Mouse (Mus musculus) embryonic facial prominence, embryonic 10.5 days (tissue): ENCODE data around the gene Gm17657. TPM values are rescaled to one million over a fixed set of nuclear protein-coding genes. Genes with fewer than 3 reads are reported as not detected.
"Not testable (repeated sequence)": the region's sequence is repeated elsewhere in the genome, so short reads cannot be mapped to it uniquely, and the experiment has no call there.

Experiments used
- DNase-seq: peaks from one replicate; pipeline ENCODE4 v3.0.0-alpha.2; 2017; ENCODE audit warnings: low spot score
- H3K27ac ChIP-seq: fragments of 300-500 bp; sonication (generic); replicated peaks from 2 replicates; pipeline ENCODE4 v1.5.1; 2016; ENCODE audit warnings: mild to moderate bottlenecking
- H3K27me3 ChIP-seq: fragments of 300-500 bp; sonication (generic); replicated peaks from 2 replicates; pipeline ENCODE4 v1.6.1; 2016; ENCODE audit warnings: low read depth, mild to moderate bottlenecking; ENCODE audit not compliant: poor library complexity, severe bottlenecking
- H3K36me3 ChIP-seq: fragments of 300-500 bp; sonication (generic); replicated peaks from 2 replicates; pipeline ENCODE4 v1.6.1; 2016; ENCODE audit warnings: mild to moderate bottlenecking, moderate library complexity
- H3K4me1 ChIP-seq: fragments of 300-500 bp; sonication (generic); 2 replicates; pipeline ENCODE4 v1.6.1; 2016
- H3K4me3 ChIP-seq: fragments of 300-500 bp; sonication (generic); 2 replicates; pipeline ENCODE4 v1.5.1; 2016; ENCODE audit warnings: mild to moderate bottlenecking, moderate library complexity
- H3K9me3 ChIP-seq: fragments of 300-500 bp; sonication (generic); 2 replicates; pipeline ENCODE4 v1.6.1; 2016; ENCODE audit warnings: mild to moderate bottlenecking
- WGBS: fragments of 180-500 bp; shearing (Covaris S2); methylation state at CpG from one replicate; pipeline ENCODE4 v1.1.7; 2016; 5-methylcytosine and 5-hydroxymethylcytosine counted together
- polyA plus RNA-seq: library from polyadenylated mRNA; unstranded; fragments of >200 nt; fragmentation: Nextera tagmentation; extraction: Ambion mirVana; gene quantifications from 2 replicates; pipeline ENCODE4 v1.2.1, GENCODE M21; 2016

Gm17657 gene
- polyA plus RNA-seq, 1 experiment from 2014 or later: not detected

GRCm38 (mm10) chr17:29513044-29513730, 36.3 kb downstream of the Gm17657 start:
- Histone ChIP-seq H3K27ac (peak overlapping the region; percentile 20; the same call in 1 of the 2 replicates), H3K27me3 (no peaks in the 10 kb centered on the region), H3K9me3 (no peaks in the 10 kb centered on the region), H3K36me3 (no peaks in the 10 kb centered on the region), H3K4me1 (peaks cover 17% of the 10 kb centered on the region), H3K4me3 (no peak overlapping the region)
- DNase-seq: peak; percentile 84
- WGBS: 27% methylated on average over 13 of the region's 13 CpGs

DNA sequence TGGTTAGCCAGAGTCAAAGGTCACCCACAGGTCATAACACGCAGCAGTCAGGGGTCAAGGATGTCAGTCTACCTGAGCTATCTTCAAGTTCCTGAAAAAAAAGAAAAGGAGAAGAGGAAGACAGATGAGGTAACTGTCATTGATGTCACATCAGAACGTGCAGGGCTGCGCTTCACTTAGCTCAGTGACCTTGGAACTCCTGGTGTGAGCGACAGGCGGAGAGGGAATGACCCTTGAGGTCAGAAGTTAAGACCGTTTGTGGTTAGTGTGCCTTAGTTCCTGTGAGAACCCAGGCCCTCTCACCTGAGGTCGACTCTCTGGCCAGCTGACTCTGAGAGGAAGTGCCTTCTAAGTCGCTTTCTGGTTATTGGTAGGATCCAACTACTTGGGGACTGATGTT, 38.7 kb downstream of the Gm17657 start:
- no peaks in the 10 kb centered on the region for H3K9me3 ChIP-seq
- 53% methylated on average over 8 of the region's 8 CpGs for WGBS

DNA sequence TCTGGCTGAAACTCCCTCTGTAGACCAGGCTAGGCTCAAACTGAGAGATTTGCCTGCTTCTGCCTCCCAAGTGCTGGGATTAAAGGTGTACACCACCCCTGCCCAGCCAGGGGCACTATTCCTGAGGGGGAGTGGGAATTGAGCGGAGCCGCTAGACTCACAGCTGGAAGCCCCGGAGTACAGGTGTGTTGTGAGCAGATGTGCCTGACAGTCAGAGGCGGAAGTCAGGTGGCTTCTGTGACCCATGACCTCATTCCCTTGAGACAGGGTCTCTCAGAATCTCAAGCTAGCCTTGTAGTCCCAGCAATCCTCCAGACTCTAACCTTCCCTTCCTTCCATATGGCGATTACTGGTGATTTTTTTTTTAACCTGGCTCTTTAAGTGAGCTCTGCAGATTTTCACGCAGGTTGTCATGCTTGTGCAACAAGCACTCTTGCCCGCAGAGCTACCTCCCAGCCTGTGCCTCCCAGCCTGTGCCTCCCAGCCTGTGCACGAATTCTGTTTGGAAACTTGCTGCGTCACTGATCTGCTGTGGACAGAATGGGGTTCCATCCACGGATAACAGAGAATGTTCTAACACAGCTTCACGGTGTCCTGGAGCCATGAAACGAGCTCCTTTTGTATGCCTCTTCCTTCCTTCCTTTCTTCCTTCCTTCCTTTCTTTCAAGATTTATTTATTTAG, 40.4 kb downstream of the Gm17657 start:
- 79% methylated on average over 12 of the region's 12 CpGs for WGBS
- Histone ChIP-seq H3K9me3 (no peaks in the 10 kb centered on the region), H3K4me1 (peaks cover 11% of the 10 kb centered on the region), H3K36me3 (no peaks in the 10 kb centered on the region), H3K4me3 (no peak overlapping the region), H3K27me3 (no peaks in the 10 kb centered on the region), H3K27ac (no peak overlapping the region)
- no peak for DNase-seq

More for the DNA sequence above, 38.7 kb downstream of the Gm17657 start:
- Histone ChIP-seq H3K36me3 (no peaks in the 10 kb centered on the region), H3K4me3 (no peak overlapping the region), H3K4me1 (peaks cover 17% of the 10 kb centered on the region), H3K27me3 (no peaks in the 10 kb centered on the region), H3K27ac (no peak overlapping the region)
- no peak for DNase-seq

DNA sequence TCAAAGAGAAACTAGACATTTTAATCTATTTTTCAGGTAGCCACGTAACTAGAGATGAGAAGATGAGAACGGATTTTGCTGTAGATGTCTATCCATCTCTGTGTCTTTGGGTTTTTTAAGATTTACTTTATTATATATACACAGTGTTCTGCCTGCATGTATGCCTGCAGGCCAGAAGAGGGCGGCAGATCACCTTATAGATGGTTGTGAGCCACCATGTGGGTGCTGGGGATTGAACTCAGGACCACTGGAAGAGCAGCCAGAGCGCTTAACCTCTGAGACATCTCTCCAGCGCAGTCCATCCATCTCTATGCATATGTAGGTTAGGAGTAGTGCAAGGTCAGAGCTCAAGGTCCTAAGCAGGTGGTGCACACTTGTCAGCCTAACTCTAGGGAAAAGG, 45.7 kb downstream of the Gm17657 start:
- peaks cover 9% of the 10 kb centered on the region for H3K27me3 ChIP-seq
- H3K27ac ChIP-seq: no peak overlapping the region
- no peaks in the 10 kb centered on the region for H3K36me3 ChIP-seq
- peaks cover 9% of the 10 kb centered on the region; the same call in 1 of the 2 replicates for H3K4me1 ChIP-seq
- H3K9me3 ChIP-seq: no peaks in the 10 kb centered on the region
- 80% methylated on average over 5 of the region's 5 CpGs for WGBS
- H3K4me3 ChIP-seq: no peak overlapping the region
- no peak for DNase-seq

- no peak for DNase-seq
- H3K27ac ChIP-seq: no peak overlapping the region; the same call in 1 of the 2 replicates
- 18% methylated on average over 32 of the region's 32 CpGs for WGBS
- H3K4me3 ChIP-seq: peak overlapping the region; percentile 25; the same call in 1 of the 2 replicates
- peaks cover 9% of the 10 kb centered on the region; the same call in 1 of the 2 replicates for H3K4me1 ChIP-seq
- no peaks in the 10 kb centered on the region for H3K9me3 ChIP-seq
- H3K27me3 ChIP-seq: peaks cover 9% of the 10 kb centered on the region
- H3K36me3 ChIP-seq: no peaks in the 10 kb centered on the region
Observed at GRCm38 (mm10) chr17:29502669-29503665, 46.5 kb downstream of the Gm17657 start.

DNA sequence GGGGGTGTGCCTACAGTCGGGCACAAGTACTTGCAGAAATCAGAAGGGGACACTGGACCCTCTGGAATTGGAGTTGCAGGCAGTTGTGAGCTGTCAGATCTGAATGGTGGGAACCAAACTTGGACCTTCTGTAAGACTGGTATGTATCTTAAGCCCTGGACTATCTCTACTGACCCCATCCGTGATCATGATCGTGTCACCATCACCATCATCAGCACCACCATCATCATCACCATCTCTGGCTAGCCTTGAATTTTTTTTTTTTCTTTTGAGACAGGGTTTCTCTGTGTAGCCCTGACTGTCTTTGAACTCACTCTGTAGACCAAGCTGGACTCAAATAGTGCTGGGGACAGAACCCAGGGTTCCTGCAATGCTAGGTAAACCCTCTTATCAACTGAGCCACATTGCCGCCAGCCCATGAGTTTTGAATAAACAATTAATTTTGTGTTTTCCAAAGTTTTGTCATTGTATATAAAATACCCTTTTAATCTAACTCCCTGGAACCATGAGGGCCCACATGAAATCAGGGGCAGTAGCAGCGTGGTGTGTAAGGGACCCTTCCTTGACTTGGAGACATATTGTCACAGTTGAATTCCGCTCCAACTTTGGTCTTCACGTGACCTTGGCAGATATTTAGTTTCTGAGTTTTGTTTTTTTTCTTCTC, 47.3 kb downstream of the Gm17657 start:
- Histone ChIP-seq H3K4me1 (peaks cover 9% of the 10 kb centered on the region; the same call in 1 of the 2 replicates), H3K27me3 (peaks cover 9% of the 10 kb centered on the region), H3K36me3 (0 out of 2 replicates have a peak, but pooled peaks cover under 1% of the 10 kb centered on the region), H3K4me3 (no peak overlapping the region), H3K27ac (no peak overlapping the region; the same call in 1 of the 2 replicates), H3K9me3 (no peaks in the 10 kb centered on the region)
- no peak for DNase-seq
- 74% methylated on average over 7 of the region's 7 CpGs for WGBS

DNA sequence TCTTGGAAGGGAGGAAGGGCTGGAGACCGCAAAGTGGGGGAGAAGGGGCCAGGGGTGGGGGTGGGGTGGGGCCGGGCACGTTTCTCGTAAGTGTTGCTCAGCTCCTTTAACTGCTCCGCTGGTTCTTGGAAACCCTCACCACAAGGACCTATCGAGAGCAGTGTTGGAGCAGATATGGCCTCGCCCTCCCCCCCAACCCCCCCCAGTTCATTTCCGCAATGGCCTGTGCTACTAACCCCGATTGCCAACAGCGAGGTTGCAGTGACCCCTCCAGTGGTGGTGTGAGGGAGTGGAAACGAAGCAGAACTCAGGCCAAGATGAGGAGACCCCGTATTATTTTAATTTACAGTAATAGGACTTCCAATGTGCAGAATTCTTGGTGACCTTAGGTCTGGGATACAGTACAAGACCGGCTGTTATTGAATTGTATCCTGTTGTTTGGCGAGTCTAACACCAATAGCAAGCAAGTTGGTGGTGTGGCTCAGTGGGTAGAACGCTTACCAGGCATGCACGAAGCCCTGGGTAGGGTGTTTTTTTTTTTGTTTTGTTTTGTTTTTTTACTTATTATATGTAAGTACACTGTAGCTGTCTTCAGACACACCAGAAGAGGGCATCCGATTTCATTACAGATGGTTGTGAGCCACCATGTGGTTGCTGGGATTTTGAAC, 48.5 kb downstream of the Gm17657 start:
- DNase-seq: no peak
- 76% methylated on average over 17 of the region's 17 CpGs for WGBS
- Histone ChIP-seq H3K4me3 (no peak overlapping the region), H3K27ac (no peak overlapping the region), H3K27me3 (peaks cover 9% of the 10 kb centered on the region), H3K36me3 (peaks cover 12% of the 10 kb centered on the region), H3K4me1 (peaks cover 9% of the 10 kb centered on the region; the same call in 1 of the 2 replicates), H3K9me3 (no peaks in the 10 kb centered on the region)

DNA sequence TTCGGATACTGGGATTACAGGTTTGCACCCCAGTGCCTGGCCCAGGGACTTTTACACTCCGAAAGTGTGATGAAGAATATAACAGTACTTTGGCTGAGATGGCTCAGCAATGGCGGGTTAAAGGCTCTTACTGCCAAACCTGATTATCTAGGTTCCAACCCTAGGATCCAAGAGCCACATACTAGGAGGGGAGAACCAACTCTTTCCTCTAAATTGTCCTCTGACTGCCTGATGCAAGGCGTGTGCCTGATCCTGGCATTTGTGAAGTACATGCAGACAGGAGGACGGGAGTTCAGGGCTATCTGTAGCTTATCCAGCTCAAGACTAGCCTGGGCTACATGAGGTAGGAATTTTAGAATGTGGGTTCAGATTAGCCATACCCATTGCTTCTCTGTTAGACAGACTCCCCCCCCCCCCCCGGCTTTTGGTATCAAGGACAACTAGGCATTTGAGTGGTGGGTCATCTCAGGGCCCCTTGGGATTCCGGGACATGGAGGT, 49.1 kb downstream of the Gm17657 start:
- Histone ChIP-seq H3K4me3 (no peak overlapping the region), H3K27me3 (peaks cover 9% of the 10 kb centered on the region), H3K9me3 (no peaks in the 10 kb centered on the region), H3K27ac (no peak overlapping the region; the same call in 1 of the 2 replicates), H3K4me1 (peaks cover 9% of the 10 kb centered on the region; the same call in 1 of the 2 replicates), H3K36me3 (peaks cover 12% of the 10 kb centered on the region)
- WGBS: 76% methylated on average over 7 of the region's 7 CpGs
- no peak for DNase-seq

DNA sequence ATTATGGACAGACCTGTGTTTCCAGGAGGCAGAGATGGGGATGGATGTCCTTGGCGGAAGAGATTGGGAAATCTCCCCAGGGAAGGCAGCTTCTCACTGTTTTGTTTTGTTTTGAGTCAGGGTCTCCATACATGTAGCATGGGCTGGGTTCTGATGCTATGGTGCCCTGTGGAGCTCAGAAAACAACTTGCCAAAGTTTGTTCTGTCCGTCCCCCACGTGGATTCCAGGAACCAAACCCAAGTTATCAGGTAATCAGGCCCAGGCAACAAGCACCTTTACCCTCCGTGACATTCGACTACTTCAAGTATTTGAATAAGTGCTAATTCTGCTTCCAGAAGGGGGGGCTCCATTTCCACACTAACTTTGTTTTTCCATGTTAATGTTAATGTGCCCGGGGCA, 49.9 kb downstream of the Gm17657 start:
- DNase-seq: no peak
- H3K4me1 ChIP-seq: peaks cover 14% of the 10 kb centered on the region
- H3K27ac ChIP-seq: peak overlapping the region; percentile 51; the same call in 1 of the 2 replicates
- peaks cover 19% of the 10 kb centered on the region for H3K36me3 ChIP-seq
- no peaks in the 10 kb centered on the region for H3K9me3 ChIP-seq
- peaks cover 9% of the 10 kb centered on the region for H3K27me3 ChIP-seq
- 75% methylated on average over 6 of the region's 6 CpGs for WGBS
- no peak overlapping the region for H3K4me3 ChIP-seq

DNA sequence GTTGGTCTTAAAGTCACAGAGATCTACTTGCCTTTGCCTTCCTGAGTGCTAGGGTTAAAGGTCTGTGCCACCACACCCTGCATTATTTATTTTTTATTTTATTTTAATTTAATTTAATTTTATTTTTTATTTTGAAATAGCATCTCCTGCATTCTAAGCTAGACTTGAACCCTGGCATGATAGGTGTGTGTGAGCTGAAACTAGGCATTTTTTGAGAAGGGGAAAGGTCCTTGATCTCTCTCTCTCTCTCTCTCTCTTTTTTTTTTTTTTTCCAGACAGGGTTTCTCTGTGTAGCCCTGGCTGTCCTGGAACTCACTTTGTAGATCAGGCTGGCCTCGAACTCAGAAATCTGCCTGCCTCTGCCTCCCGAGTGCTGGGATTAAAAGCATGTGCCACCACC, 50.5 kb downstream of the Gm17657 start:
- Histone ChIP-seq H3K4me1 (peaks cover 20% of the 10 kb centered on the region), H3K36me3 (peaks cover 25% of the 10 kb centered on the region)
- H3K27me3 ChIP-seq, H3K4me3 ChIP-seq, DNase-seq, H3K9me3 ChIP-seq, H3K27ac ChIP-seq: not testable (repeated sequence)
- 94% methylated on average over 2 of the region's 2 CpGs for WGBS

GRCm38 (mm10) chr17:29498028-29498427, 51.4 kb downstream of the Gm17657 start:
- peaks cover 34% of the 10 kb centered on the region for H3K36me3 ChIP-seq
- H3K4me1 ChIP-seq: peaks cover 28% of the 10 kb centered on the region
- no peak for DNase-seq
- peak overlapping the region; percentile 35; the same call in 1 of the 2 replicates for H3K27ac ChIP-seq
- no peak overlapping the region for H3K4me3 ChIP-seq
- 59% methylated on average over 4 of the region's 4 CpGs for WGBS
- no peaks in the 10 kb centered on the region for H3K9me3 ChIP-seq
- peaks cover 9% of the 10 kb centered on the region for H3K27me3 ChIP-seq
